In genomic region chr11:84570392-84570791, GRCm38 (mm10) we compare ENCODE assay signal across 16 mouse cellular contexts. TPM values are rescaled to one million over a fixed set of nuclear protein-coding genes. Genes with fewer than 3 reads are reported as not detected.
DNase-seq lines count a peak whose midpoint lies in the region; ATAC-seq lines count a peak whose summit lies in the region.
"Had no signal": no experiment of that assay in that cellular context is flagged by ENCODE, and none has a peak within 500 bp of the region (broad histone marks: within the 10 kb centered on the region; RNA-seq: fewer than 3 reads in every experiment).

No protein-coding gene starts in this region.

- peaks cover 47% of the 10 kb centered on the region for H3K4me1 ChIP-seq in forebrain, embryonic 15.5 days
- peaks cover 66% of the 10 kb centered on the region for H3K4me1 ChIP-seq in midbrain, embryonic 10.5 days
- H3K4me1 ChIP-seq: stomach, embryonic 15.5 days had no signal

- peak; percentile 42 for DNase-seq in cerebellum, adult 11-12 months
- peak; percentile 50 for DNase-seq in cerebellum, adult 9-11 months
- DNase-seq in midbrain, embryonic 10.5 days (ENCODE audit: low spot score), result peak; percentile 28
- DNase-seq in lung, postnatal 14 days, result no peak
- DNase-seq in kidney, adult 9 months, result no peak
- no peak for DNase-seq in frontal cortex, postnatal 14 days (ENCODE audit: low spot score in 2 of 2)
- no peak for DNase-seq in heart, postnatal 10 days
- DNase-seq: kidney, adult 18-20 months; right cerebral cortex, postnatal 25 days had no signal

- 39% methylated on average over 12 of the region's 12 CpGs for WGBS in forebrain, embryonic 15.5 days
- WGBS in midbrain, embryonic 10.5 days, result 67% methylated on average over 12 of the region's 12 CpGs

- H3K4me2 ChIP-seq in forebrain, embryonic 15.5 days (replicated peaks), result 0 out of 2 replicates have a peak overlapping the region, but pooled peaks have one; percentile 8
- H3K4me2 ChIP-seq: embryonic facial prominence, embryonic 12.5 days; stomach, embryonic 15.5 days had no signal

- peaks cover 3% of the 10 kb centered on the region; the same call in 1 of the 2 replicates for H3K27me3 ChIP-seq in forebrain, embryonic 15.5 days
- peaks cover 88% of the 10 kb centered on the region for H3K27me3 ChIP-seq in midbrain, embryonic 10.5 days (ENCODE audit: low read depth, poor library complexity, severe bottlenecking)
- H3K27me3 ChIP-seq: stomach, embryonic 15.5 days had no signal

- peak overlapping the region; percentile 12; the same call in 1 of the 2 replicates for H3K27ac ChIP-seq in forebrain, embryonic 15.5 days (replicated peaks)
- peak overlapping the region; percentile 74 for H3K27ac ChIP-seq in midbrain, embryonic 10.5 days (replicated peaks)
- H3K27ac ChIP-seq: embryonic facial prominence, embryonic 12.5 days; layer of hippocampus, adult 2 months; stomach, embryonic 15.5 days had no signal

- no peaks in the 10 kb centered on the region for H3K36me3 ChIP-seq in forebrain, embryonic 15.5 days
- no peaks in the 10 kb centered on the region for H3K36me3 ChIP-seq in midbrain, embryonic 10.5 days
- H3K36me3 ChIP-seq: embryonic facial prominence, embryonic 12.5 days; stomach, embryonic 15.5 days had no signal

- ATAC-seq in forebrain, embryonic 15.5 days (replicated peaks), result 0 out of 2 replicates have a peak, but pooled peaks have one; percentile 52

- no peaks in the 10 kb centered on the region for H3K9me3 ChIP-seq in forebrain, embryonic 15.5 days
- no peaks in the 10 kb centered on the region for H3K9me3 ChIP-seq in midbrain, embryonic 10.5 days (replicated peaks)
- H3K9me3 ChIP-seq: embryonic facial prominence, embryonic 12.5 days; stomach, embryonic 15.5 days had no signal

- intact Hi-C loops in heart, postnatal 10 days (cut with DNase I), result no loop called here

- no peak overlapping the region for H3K9ac ChIP-seq in forebrain, embryonic 15.5 days (replicated peaks)
- H3K9ac ChIP-seq: embryonic facial prominence, embryonic 12.5 days; stomach, embryonic 15.5 days had no signal

- no peak overlapping the region for H3K4me3 ChIP-seq in forebrain, embryonic 15.5 days
- H3K4me3 ChIP-seq in midbrain, embryonic 10.5 days, result no peak overlapping the region
- H3K4me3 ChIP-seq: embryonic facial prominence, embryonic 12.5 days; layer of hippocampus, adult 2 months; stomach, embryonic 15.5 days had no signal

RNA-seq across cellular contexts. Expression of gene Lhx1, which starts 45.1 kb away (rescaled TPM):
- 3.4 and 4.8 TPM in 2 replicates for polyA plus RNA-seq in forebrain, embryonic 15.5 days (2015; fragmentation: Nextera tagmentation; extraction: Ambion mirVana)
- polyA plus RNA-seq in midbrain, embryonic 10.5 days (2016; fragmentation: Nextera tagmentation; extraction: Ambion mirVana), result 5.5 and 19.7 TPM in 2 replicates
- not detected for total RNA-seq in heart, postnatal 10 days (2021)
- total RNA-seq: gastrocnemius, adult 18-20 months; liver, adult 2 months had no signal
- polyA plus RNA-seq: heart, embryonic 14.5 days; liver, adult 2 months had no signal

RNA-seq across cellular contexts. Expression of gene Aatf, which starts 57.1 kb away (rescaled TPM):
- polyA plus RNA-seq in forebrain, embryonic 15.5 days (2015; fragmentation: Nextera tagmentation; extraction: Ambion mirVana), result 54.0 and 54.8 TPM in 2 replicates
- 56.4 and 57.8 TPM in 2 replicates for polyA plus RNA-seq in midbrain, embryonic 10.5 days (2016; fragmentation: Nextera tagmentation; extraction: Ambion mirVana)
- total RNA-seq in heart, postnatal 10 days (2021), result 10 to 100 TPM; 14.9 to 15.0 TPM

Comparison
In these comparisons a context has a peak if more than half of its experiments do, and no peak if none do; other contexts are left out.
1. DNase-seq: peak in cerebellum, adult 11-12 months (single experiment), cerebellum, adult 9-11 months (single experiment) and midbrain, embryonic 10.5 days (single experiment); none in lung, postnatal 14 days (single experiment), kidney, adult 9 months (single experiment), frontal cortex, postnatal 14 days (0 of 2) and heart, postnatal 10 days (0 of 2).